Mouse (Mus musculus): ENCODE results near the gene S100a13.

Gene S100a13

DNA sequence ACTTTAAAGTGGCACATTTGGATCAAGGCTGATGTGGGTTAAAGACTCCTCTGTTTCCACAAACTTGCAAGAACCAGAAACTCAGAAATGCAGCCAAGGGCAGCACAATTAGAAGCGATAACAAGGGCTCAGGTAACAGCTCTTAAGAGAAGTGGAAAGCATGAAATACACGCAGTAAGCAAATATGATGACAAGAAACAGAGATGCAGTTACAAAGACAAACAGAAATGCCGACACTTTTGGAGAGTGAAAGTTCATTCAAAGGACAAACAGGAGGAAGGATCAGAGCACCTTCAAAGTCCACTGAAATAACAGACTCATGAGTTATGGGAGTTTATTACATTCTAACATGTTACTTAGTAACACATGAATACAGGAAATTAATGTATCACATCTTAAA, 7.9 kb upstream of the S100a13 start:
- no peak for DNase-seq (ENCODE audit: low spot score in 2 of 2)

GRCm38 (mm10) chr3:90508287-90508949, 5.8 kb upstream of the S100a13 start:
- no peak for DNase-seq (ENCODE audit: low spot score in 2 of 2)

DNA sequence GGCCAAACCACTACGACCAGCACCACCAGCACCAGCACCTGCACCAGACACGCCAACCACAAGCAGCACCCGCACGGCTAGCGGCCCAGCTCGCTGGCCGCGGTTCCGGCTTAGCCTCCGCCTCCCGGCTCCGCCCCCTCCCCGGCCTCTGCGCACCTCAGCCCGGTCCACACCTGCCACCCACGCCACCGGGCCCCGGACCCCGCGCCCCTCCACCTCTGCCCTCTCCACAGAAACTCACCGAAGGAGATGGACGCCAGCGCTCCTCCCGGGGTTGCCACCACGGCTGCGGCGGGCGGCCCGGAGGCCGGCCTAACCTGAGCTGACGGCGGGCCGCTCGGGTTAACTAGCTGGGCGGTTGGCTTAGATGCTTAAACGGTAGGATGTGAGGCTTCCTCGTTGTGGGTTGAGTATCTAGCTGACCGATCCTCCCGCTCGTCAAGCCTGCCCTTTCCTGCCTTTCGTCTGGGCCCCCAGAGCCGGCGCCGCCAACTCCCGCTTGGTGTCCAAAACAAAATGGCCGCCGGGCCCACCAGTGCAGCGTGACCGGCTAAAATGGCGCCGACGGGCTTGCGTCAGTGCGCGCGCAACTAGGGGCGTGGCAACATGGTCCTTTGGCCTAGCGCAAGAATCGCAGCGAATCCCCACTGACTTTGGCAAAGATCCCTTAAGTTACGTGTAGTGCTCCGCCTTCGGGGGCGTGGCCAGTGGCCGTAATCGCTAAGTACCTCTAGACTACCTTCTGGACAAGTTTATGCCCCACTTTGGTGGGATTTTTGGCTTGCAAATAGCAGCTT, 5.1 kb upstream of the S100a13 start, which contains the start of gene Chtop:
Chtop (minus strand) TSS at position 549 of the 797 bp plus-strand sequence.
- peak; percentile 99 for DNase-seq (ENCODE audit: low spot score in 2 of 2)

DNA sequence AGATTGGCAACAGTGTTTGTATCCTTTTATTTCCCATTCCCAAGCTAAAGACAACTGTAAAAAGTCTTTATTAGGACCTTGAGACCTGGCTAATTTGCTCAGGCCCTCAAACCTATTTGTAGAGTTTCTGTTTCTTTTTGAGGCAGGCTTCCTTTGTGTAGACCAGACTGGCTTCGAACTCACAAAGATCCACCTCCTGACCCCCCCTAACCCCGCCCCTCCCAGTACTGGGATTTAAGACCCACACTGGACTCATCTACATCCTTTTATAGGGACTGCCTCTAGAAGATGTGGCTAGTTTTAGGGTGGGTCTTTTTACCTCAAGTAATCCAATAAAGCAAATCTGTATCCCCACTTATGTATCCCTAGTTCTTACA, 4.5 kb upstream of the S100a13 start:
- no peak for DNase-seq (ENCODE audit: low spot score in 2 of 2)

- no peak for DNase-seq (ENCODE audit: low spot score in 2 of 2)
Measured at GRCm38 (mm10) chr3:90512276-90512675, 2.0 kb upstream of the S100a13 start.

GRCm38 (mm10) chr3:90512948-90513642, 1.1 kb upstream of the S100a13 start:
- no peak for DNase-seq (ENCODE audit: low spot score in 2 of 2)

DNA sequence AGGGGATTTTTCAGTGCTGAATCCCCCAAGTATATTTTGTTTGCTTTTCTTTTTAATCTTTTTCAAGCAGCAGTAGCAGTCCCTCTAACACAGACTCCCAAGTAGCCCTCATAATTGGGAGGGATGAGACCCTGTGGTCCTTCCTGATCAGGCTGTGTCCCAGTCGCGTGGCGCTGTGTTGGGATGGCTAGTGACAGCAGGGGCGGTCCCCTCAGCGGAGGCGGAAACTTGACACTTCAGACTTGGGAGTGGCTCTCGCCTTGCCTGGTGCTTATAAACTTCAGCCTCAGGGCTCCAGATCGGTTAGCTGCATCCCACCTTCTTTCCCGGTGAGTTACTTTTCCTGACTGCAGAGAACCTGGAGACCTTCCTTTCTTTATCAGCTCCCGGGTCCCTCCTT, 456 bp downstream of the S100a13 start:
- peak; percentile 45 to 62 for DNase-seq (ENCODE audit: low spot score in 2 of 2)

- no peak for DNase-seq (ENCODE audit: low spot score in 2 of 2)
Measured at GRCm38 (mm10) chr3:90515242-90515641, 1.0 kb downstream of the S100a13 start.

DNA sequence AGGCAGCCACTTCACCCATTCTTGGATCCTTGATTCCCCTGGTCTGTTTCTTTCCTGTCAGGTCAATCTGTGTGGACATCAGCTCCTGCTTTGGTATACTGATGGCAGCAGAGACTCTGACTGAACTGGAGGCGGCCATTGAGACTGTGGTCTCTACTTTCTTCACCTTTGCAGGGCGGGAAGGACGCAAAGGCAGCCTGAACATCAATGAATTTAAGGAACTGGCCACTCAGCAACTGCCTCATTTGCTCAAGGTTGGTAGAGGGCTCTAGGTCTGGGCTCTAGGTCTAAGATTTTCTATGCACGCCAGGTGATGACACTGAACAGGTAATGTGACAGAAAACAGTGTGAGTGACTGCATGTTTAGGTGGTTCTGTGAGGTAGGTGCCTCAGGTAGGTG, 1.6 kb downstream of the S100a13 start:
- DNase-seq (ENCODE audit: low spot score in 2 of 2): no peak

DNA sequence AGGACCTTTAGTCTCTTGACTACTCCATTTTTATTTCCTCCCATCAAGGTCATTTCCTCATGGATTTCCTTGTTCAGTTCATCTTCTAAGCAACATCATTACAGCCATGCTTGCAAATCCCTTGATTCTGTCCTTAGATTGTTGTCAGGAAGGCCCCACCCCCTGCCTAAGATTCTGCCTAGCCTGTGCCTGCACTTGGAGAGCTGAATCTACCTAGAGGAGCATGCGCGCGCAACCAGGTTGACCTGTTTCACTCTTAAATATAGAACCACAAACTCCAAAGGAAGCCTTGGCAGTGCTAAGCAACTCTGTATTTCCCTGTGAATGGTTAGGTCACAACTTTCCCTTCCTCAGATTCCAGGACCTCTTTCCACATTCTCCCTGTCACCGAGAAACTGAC, 3.5 kb downstream of the S100a13 start:
- DNase-seq (ENCODE audit: low spot score in 2 of 2): no peak

- no peak for DNase-seq (ENCODE audit: low spot score in 2 of 2)
Measured at GRCm38 (mm10) chr3:90525421-90525820, 11.2 kb downstream of the S100a13 start.

- DNase-seq (ENCODE audit: low spot score in 2 of 2): no peak
Measured at GRCm38 (mm10) chr3:90526076-90526475, 11.8 kb downstream of the S100a13 start.

DNA sequence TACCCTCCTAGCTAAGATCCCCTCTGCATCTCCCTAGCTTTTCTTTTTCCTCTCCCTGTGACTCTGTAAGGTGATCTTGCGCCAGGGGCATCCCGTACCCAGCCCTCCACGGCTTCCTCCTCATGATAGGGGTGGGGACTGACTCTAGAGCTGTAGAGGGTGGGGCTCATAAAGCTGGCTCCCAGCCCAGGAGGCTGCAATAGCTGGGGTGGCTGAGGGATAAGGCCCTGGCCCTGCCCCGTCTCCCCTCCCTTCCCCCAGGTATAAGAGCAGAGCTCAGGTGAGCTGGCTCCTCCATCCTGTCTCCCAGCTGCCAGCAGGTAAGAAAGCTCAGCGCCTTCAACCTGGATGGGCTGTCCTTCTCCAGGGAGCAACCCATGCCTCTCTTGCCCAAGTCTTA, 12.3 kb downstream of the S100a13 start, which contains the start of gene S100a14:
S100a14 (plus strand) TSS at position 277 of the 400 bp plus-strand sequence.
- peak; percentile 63 to 76 for DNase-seq (ENCODE audit: low spot score in 2 of 2)

GRCm38 (mm10) chr3:90527291-90527873, 13.1 kb downstream of the S100a13 start:
- DNase-seq (ENCODE audit: low spot score in 2 of 2): no peak

- DNase-seq (ENCODE audit: low spot score in 2 of 2): no peak
Measured at GRCm38 (mm10) chr3:90531713-90532112, 17.5 kb downstream of the S100a13 start.

GRCm38 (mm10) chr3:90535446-90535845, 21.2 kb downstream of the S100a13 start:
- no peak for DNase-seq (ENCODE audit: low spot score in 2 of 2)

GRCm38 (mm10) chr3:90537141-90537904, 23.1 kb downstream of the S100a13 start, which contains the start of gene S100a16:
Gene S100a16, plus strand, starts transcription at chr3:90537254.
- peak; percentile 65 to 85 for DNase-seq (ENCODE audit: low spot score in 2 of 2)

DNA sequence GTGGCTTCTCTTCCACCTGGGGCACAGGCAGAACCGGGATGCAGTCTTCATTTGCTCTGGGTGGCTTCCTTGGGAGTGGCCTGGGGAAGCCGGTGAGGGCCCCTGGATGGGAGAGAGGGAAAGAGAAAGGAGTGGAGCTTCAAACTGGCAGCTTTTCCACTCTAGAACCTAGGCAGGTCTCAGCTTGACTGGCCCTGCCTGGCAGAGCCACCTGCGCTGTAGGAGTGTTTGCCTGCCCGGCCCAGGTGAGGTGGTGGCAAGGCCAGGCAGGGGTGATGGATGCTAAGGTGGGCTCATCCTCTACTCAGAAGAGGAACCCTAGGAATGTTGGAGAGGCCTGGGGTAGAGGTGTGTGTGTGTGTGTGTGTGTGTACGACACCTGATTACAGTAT, 23.7 kb downstream of the S100a13 start:
- peak in 1 of 2 experiments; percentile 63 for DNase-seq (ENCODE audit: low spot score in 2 of 2)

- DNase-seq (ENCODE audit: low spot score in 2 of 2): no peak
Measured at GRCm38 (mm10) chr3:90540904-90541303, 26.7 kb downstream of the S100a13 start.

- no peak for DNase-seq (ENCODE audit: low spot score in 2 of 2)
Measured at GRCm38 (mm10) chr3:90549676-90550420, 35.6 kb downstream of the S100a13 start.

GRCm38 (mm10) chr3:90550421-90550790, 36.2 kb downstream of the S100a13 start:
- no peak for DNase-seq (ENCODE audit: low spot score in 2 of 2)
